Mouse (Mus musculus): Measurements from ENCODE around the gene Dguok. TPM values are rescaled to one million over a fixed set of nuclear protein-coding genes. Genes with fewer than 3 reads are reported as not detected.

Dguok gene
- polyA plus RNA-seq, 1 experiment from 2014 or later = 29.1 TPM

- WGBS (ENCODE audit: insufficient replicate concordance) = 29% methylated on average over 11 of the region's 11 CpGs
- ATAC-seq (ENCODE audit: low read depth) (no peak), DNase-seq (no peak)
- H3K9me3 ChIP-seq (replicated peaks) = no peaks in the 10 kb centered on the region
- peaks cover 96% of the 10 kb centered on the region for H3K4me1 ChIP-seq (replicated peaks)
- H3K27ac ChIP-seq = peak overlapping the region; percentile 32; the same call in 1 of the 2 replicates
- peak overlapping the region; percentile 28; the same call in 1 of the 2 replicates for H3K9ac ChIP-seq
- H3K36me3 ChIP-seq = 0 out of 2 replicates have a peak, but pooled peaks cover 12% of the 10 kb centered on the region
- H3K27me3 ChIP-seq = peaks cover 16% of the 10 kb centered on the region; the same call in 1 of the 2 replicates
- H3K4me2 ChIP-seq = peak overlapping the region; percentile 98
- H3K4me3 ChIP-seq (replicated peaks) = peak overlapping the region; percentile 74
Measured at GRCm38 (mm10) chr6:83453706-83454105, 53.1 kb downstream of the Dguok start.

- DNase-seq = no peak
- peak overlapping the region; percentile 49 for H3K9ac ChIP-seq
- H3K9me3 ChIP-seq (replicated peaks) = no peaks in the 10 kb centered on the region
- H3K4me3 ChIP-seq (replicated peaks) = 0 out of 2 replicates have a peak overlapping the region, but pooled peaks have one; percentile 9
- WGBS (ENCODE audit: insufficient replicate concordance) = 25% methylated on average over 9 of the region's 9 CpGs
- H3K27me3 ChIP-seq = no peaks in the 10 kb centered on the region
- peak overlapping the region; percentile 67 for H3K27ac ChIP-seq
- peaks cover 99% of the 10 kb centered on the region for H3K4me1 ChIP-seq (replicated peaks)
- 0 out of 2 replicates have a peak, but pooled peaks have one; percentile 15 for ATAC-seq (ENCODE audit: low read depth)
- H3K36me3 ChIP-seq = peaks cover 22% of the 10 kb centered on the region; the same call in 1 of the 2 replicates
- peak overlapping the region; percentile 47 for H3K4me2 ChIP-seq
Measured at GRCm38 (mm10) chr6:83450451-83451303, 56.1 kb downstream of the Dguok start.

GRCm38 (mm10) chr6:83449440-83449839 is 57.3 kb downstream of the Dguok start:
- Histone ChIP-seq H3K4me3 (replicated peaks) (no peak overlapping the region), H3K27me3 (no peaks in the 10 kb centered on the region), H3K9ac (0 out of 2 replicates have a peak overlapping the region, but pooled peaks have one; percentile 22), H3K36me3 (peaks cover 27% of the 10 kb centered on the region), H3K4me1 (replicated peaks) (peaks cover 98% of the 10 kb centered on the region), H3K9me3 (replicated peaks) (no peaks in the 10 kb centered on the region), H3K4me2 (peak overlapping the region; percentile 9; the same call in 1 of the 2 replicates), H3K27ac (peak overlapping the region; percentile 49)
- no peak for ATAC-seq (ENCODE audit: low read depth)
- DNase-seq = no peak
- WGBS (ENCODE audit: insufficient replicate concordance) = 10% methylated on average over 3 of the region's 3 CpGs

GRCm38 (mm10) chr6:83448911-83449310 is 57.9 kb downstream of the Dguok start:
- no peak for DNase-seq
- H3K4me2 ChIP-seq = peak overlapping the region; percentile 9; the same call in 1 of the 2 replicates
- no peaks in the 10 kb centered on the region for H3K9me3 ChIP-seq (replicated peaks)
- H3K27me3 ChIP-seq = no peaks in the 10 kb centered on the region
- 0 out of 2 replicates have a peak overlapping the region, but pooled peaks have one; percentile 8 for H3K9ac ChIP-seq
- no peak overlapping the region for H3K4me3 ChIP-seq (replicated peaks)
- H3K4me1 ChIP-seq (replicated peaks) = peaks cover 98% of the 10 kb centered on the region
- peaks cover 27% of the 10 kb centered on the region for H3K36me3 ChIP-seq
- ATAC-seq (ENCODE audit: low read depth) = no peak
- WGBS (ENCODE audit: insufficient replicate concordance) = 39% methylated on average over 4 of the region's 4 CpGs
- H3K27ac ChIP-seq = peak overlapping the region; percentile 49

- 42% methylated on average over 7 of the region's 7 CpGs for WGBS (ENCODE audit: insufficient replicate concordance)
- Histone ChIP-seq H3K4me3 (replicated peaks) (no peak overlapping the region), H3K27ac (peak overlapping the region; percentile 32; the same call in 1 of the 2 replicates), H3K9ac (0 out of 2 replicates have a peak overlapping the region, but pooled peaks have one; percentile 1), H3K36me3 (peaks cover 23% of the 10 kb centered on the region), H3K9me3 (replicated peaks) (no peaks in the 10 kb centered on the region), H3K4me2 (no peak overlapping the region), H3K4me1 (replicated peaks) (peaks cover 99% of the 10 kb centered on the region), H3K27me3 (no peaks in the 10 kb centered on the region)
- DNase-seq (no peak), ATAC-seq (ENCODE audit: low read depth) (peak; percentile 17; the same call in 1 of the 2 replicates)
Measured at GRCm38 (mm10) chr6:83447031-83447430, 59.7 kb downstream of the Dguok start.

GRCm38 (mm10) chr6:83445796-83446195 is 61.0 kb downstream of the Dguok start:
- H3K27me3 ChIP-seq = no peaks in the 10 kb centered on the region
- DNase-seq = no peak
- no peak overlapping the region for H3K4me2 ChIP-seq

GRCm38 (mm10) chr6:83443441-83444340 is 63.1 kb downstream of the Dguok start:
- Histone ChIP-seq H3K27me3 (no peaks in the 10 kb centered on the region), H3K27ac (peak overlapping the region; percentile 84), H3K9ac (peak overlapping the region; percentile 86), H3K4me3 (replicated peaks) (no peak overlapping the region), H3K4me1 (replicated peaks) (peaks cover 97% of the 10 kb centered on the region), H3K9me3 (replicated peaks) (no peaks in the 10 kb centered on the region), H3K36me3 (peaks cover 33% of the 10 kb centered on the region), H3K4me2 (peak overlapping the region; percentile 85)
- ATAC-seq (ENCODE audit: low read depth) = no peak
- WGBS (ENCODE audit: insufficient replicate concordance) = 27% methylated on average over 13 of the region's 13 CpGs
- DNase-seq = no peak

More at GRCm38 (mm10) chr6:83445796-83446195, 61.0 kb downstream of the Dguok start:
- WGBS (ENCODE audit: insufficient replicate concordance) = 78% methylated on average over 2 of the region's 2 CpGs
- no peak for ATAC-seq (ENCODE audit: low read depth)
- H3K36me3 ChIP-seq = peaks cover 23% of the 10 kb centered on the region
- H3K9me3 ChIP-seq (replicated peaks) = no peaks in the 10 kb centered on the region
- peaks cover 97% of the 10 kb centered on the region for H3K4me1 ChIP-seq (replicated peaks)
- H3K4me3 ChIP-seq (replicated peaks) = no peak overlapping the region
- 0 out of 2 replicates have a peak overlapping the region, but pooled peaks have one; percentile 0 for H3K9ac ChIP-seq
- peak overlapping the region; percentile 6; the same call in 1 of the 2 replicates for H3K27ac ChIP-seq

GRCm38 (mm10) chr6:83442639-83443038 is 64.1 kb downstream of the Dguok start:
- peak overlapping the region; percentile 78 for H3K4me3 ChIP-seq (replicated peaks)
- WGBS (ENCODE audit: insufficient replicate concordance) = 20% methylated on average over 3 of the region's 3 CpGs
- peaks cover 36% of the 10 kb centered on the region for H3K36me3 ChIP-seq
- H3K9me3 ChIP-seq (replicated peaks) = no peaks in the 10 kb centered on the region
- H3K9ac ChIP-seq = peak overlapping the region; percentile 86
- ATAC-seq (ENCODE audit: low read depth) (no peak), DNase-seq (peak; percentile 51)
- H3K27me3 ChIP-seq = no peaks in the 10 kb centered on the region
- H3K4me1 ChIP-seq (replicated peaks) = peaks cover 97% of the 10 kb centered on the region
- peak overlapping the region; percentile 85 for H3K4me2 ChIP-seq
- H3K27ac ChIP-seq = peak overlapping the region; percentile 84

GRCm38 (mm10) chr6:83441259-83442061 is 65.3 kb downstream of the Dguok start:
- H3K27me3 ChIP-seq = no peaks in the 10 kb centered on the region
- peaks cover 31% of the 10 kb centered on the region for H3K36me3 ChIP-seq
- WGBS (ENCODE audit: insufficient replicate concordance) = 1% methylated on average over 48 of the region's 48 CpGs
- ATAC-seq (ENCODE audit: low read depth) = peak; percentile 98
- peak overlapping the region; percentile 85 for H3K4me2 ChIP-seq
- H3K9ac ChIP-seq = peak overlapping the region; percentile 86
- H3K4me3 ChIP-seq (replicated peaks) = peak overlapping the region; percentile 78
- H3K9me3 ChIP-seq (replicated peaks) = no peaks in the 10 kb centered on the region
- H3K4me1 ChIP-seq (replicated peaks) = peaks cover 92% of the 10 kb centered on the region
- H3K27ac ChIP-seq = peak overlapping the region; percentile 88
- DNase-seq = peak; percentile 83

Measured in liver, embryonic 13.5 days (tissue).